Mouse (Mus musculus): ENCODE data around the gene Cel.
A peak's percentile ranks its signal among the peaks of the same experiment; 100 is the strongest.

The Cel gene

DNA sequence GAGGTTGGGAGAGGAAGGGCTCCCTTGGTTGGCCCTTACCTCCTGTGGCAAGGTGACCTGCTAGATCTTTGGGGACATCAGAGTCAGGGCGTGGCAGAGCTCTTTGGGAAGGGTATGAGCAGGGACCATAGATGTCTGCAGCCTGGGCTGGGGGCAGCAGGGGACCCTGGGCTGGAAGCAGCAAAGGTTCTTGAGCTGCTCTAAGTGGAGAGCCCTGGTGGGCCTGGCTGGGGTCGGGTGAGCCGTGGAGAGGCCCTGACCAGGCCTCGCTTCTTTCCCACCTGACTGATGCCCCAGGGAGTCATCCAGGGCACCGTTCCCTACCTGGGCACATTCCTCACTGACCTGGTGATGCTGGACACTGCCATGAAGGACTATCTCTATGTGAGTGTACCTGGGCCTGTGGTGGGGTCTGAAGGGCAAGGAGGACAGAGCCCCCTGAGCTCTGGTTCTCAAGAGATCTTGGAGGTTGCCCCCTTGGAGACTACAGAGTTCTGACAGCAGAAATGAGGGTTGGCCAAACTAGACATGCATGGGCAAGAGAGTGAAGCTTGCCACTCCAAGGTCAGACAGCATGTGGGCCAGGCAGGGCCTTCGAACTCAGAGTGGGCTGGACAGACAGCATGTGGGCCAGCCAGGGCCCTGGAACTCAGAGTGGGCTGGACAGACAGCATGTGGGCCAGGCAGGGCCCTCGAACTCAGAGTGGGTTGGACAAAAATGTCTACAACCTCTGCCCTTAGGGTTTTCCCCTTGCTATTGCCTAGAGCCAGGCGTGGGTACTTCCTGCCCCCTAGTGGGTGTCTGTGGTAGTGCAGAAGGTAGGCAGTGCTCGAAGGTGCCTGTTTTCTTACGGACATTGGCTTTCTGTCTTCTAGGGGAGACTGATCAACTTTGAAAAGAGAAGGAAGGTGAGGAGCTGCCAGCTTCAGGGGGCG lies 15.7 kb downstream of the Cel start:
- peak; percentile 98 for TF ChIP-seq CTCF (conservative IDR thresholded peaks at IDR 0.05; ENCODE audit: low read length)
- no peak for TF ChIP-seq POU5F1 (IDR thresholded peaks at IDR 0.05; ENCODE audit: borderline replicate concordance, low read length)
- no peak for TF ChIP-seq NANOG (IDR thresholded peaks at IDR 0.05; ENCODE audit: borderline replicate concordance, low read length)
- Histone ChIP-seq H3K4me1 (replicated peaks; ENCODE audit: low read depth, low read length) (peaks cover 38% of the 10 kb centered on the region), H3K9me3 (ENCODE audit: low read length) (no peaks in the 10 kb centered on the region), H3K4me3 (replicated peaks; ENCODE audit: low read length) (no peak overlapping the region), H3K27me3 (ENCODE audit: insufficient read depth, low read length) (no peaks in the 10 kb centered on the region), H3K36me3 (ENCODE audit: insufficient read depth, low read length) (peaks cover 96% of the 10 kb centered on the region)

DNA sequence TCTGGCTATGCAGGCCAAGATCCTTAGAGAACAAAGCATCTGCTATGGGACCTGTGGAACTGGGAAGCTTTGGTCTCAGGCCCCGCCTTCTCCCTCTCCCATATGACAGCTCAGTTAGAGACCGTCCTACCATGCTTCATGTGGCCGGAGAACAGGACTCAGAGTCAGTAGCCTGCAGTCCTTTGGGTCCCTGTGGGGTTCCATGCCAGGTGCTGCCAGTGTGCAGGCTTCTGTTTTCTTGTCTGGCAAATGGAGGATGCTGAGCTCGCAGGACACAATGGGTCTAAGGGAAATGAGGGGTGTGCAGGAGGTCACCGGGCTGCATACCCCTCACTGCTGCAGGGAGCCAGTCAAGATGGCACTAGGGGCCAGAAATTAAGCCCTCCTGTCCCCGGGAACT lies 16.6 kb downstream of the Cel start:
- peaks cover 44% of the 10 kb centered on the region for H3K4me1 ChIP-seq (replicated peaks; ENCODE audit: low read depth, low read length)
- H3K27me3 ChIP-seq (ENCODE audit: insufficient read depth, low read length): no peaks in the 10 kb centered on the region
- H3K36me3 ChIP-seq (ENCODE audit: insufficient read depth, low read length): peaks cover 94% of the 10 kb centered on the region
- no peak for TF ChIP-seq CTCF (conservative IDR thresholded peaks at IDR 0.05; ENCODE audit: low read length)
- H3K4me3 ChIP-seq (replicated peaks; ENCODE audit: low read length): no peak overlapping the region
- no peaks in the 10 kb centered on the region for H3K9me3 ChIP-seq (ENCODE audit: low read length)

DNA sequence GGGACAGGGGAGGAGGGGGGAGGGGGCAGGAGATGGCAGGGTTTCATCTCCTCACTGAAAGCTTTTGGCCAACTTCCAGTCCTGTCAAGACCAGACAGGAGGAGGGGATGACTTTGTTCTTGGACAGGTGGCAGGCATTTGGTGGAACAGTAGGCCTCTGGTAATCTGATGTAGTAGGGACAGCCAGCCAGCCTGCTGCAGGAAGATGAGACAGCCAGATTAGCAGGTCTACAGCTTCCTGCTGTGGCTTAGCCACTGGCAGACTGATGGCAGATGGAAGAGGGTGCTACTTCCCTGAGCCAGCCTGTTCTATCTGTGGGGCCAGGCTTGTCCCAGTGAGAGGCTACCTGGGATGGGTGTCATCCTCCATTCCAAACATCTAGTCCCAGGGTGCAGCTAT lies 17.2 kb downstream of the Cel start:
- Histone ChIP-seq H3K27me3 (ENCODE audit: insufficient read depth, low read length) (no peaks in the 10 kb centered on the region), H3K36me3 (ENCODE audit: insufficient read depth, low read length) (peaks cover 93% of the 10 kb centered on the region), H3K4me3 (replicated peaks; ENCODE audit: low read length) (no peak overlapping the region), H3K9me3 (ENCODE audit: low read length) (no peaks in the 10 kb centered on the region), H3K4me1 (replicated peaks; ENCODE audit: low read depth, low read length) (peaks cover 48% of the 10 kb centered on the region)
- TF ChIP-seq CTCF (conservative IDR thresholded peaks at IDR 0.05; ENCODE audit: low read length): no peak

DNA sequence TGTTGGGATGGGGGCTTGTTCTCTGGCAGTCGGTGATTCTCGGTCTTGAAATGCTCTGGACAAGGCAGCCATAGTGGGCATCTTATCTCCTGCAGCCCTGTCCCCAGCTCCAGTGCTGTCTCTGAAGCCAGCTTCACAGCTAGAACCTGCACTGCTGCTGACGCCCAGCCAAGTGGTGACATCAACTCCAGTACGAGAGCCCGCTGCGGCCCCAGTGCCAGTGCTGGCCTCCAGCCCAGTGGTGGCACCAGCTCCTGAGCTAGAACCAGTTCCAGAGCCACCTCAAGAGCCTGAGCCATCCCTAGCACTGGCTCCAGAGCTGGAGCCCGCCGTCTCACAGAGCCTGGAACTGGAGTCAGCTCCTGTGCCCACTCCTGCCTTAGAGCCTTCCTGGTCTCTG lies 19.3 kb downstream of the Cel start:
- H3K4me1 ChIP-seq (replicated peaks; ENCODE audit: low read depth, low read length): peaks cover 50% of the 10 kb centered on the region
- TF ChIP-seq NANOG (IDR thresholded peaks at IDR 0.05; ENCODE audit: borderline replicate concordance, low read length): no peak
- TF ChIP-seq CTCF (conservative IDR thresholded peaks at IDR 0.05; ENCODE audit: low read length): no peak
- no peak for TF ChIP-seq POU5F1 (IDR thresholded peaks at IDR 0.05; ENCODE audit: borderline replicate concordance, low read length)
- no peaks in the 10 kb centered on the region for H3K27me3 ChIP-seq (ENCODE audit: insufficient read depth, low read length)
- peaks cover 89% of the 10 kb centered on the region for H3K36me3 ChIP-seq (ENCODE audit: insufficient read depth, low read length)
- no peak overlapping the region for H3K4me3 ChIP-seq (replicated peaks; ENCODE audit: low read length)
- H3K9me3 ChIP-seq (ENCODE audit: low read length): no peaks in the 10 kb centered on the region

DNA sequence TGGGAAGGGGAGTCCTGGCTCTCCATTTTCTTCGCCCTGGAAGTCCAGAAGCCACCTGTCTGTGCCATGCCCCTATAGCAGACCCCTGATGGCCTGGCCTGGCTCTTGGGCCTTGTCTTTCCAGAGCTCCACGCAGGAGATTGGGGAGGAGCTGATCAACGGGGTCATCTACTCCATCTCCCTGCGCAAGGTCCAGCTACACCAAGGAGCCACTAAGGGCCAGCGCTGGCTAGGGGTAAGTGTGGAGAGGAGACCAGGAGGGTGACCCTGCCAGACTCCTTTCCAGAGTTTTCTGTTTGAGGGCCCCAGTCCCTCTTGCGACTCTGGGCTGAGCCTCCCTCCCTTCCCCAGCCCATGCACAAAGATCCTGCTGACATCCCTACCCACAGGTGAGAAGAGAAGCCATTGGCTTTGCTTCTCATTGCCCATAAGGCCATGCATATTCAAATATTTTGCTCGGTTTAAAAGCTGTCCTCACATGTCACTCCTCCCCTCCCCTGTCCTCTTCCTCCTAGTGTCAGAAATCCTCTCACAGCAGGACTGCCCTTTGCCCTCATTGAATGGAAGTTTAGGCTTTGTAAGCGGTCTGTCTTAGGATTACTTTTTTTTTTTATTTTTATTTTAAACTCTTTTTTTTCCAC lies 22.5 kb downstream of the Cel start:
- TF ChIP-seq CTCF (conservative IDR thresholded peaks at IDR 0.05; ENCODE audit: low read length) (no peak), NANOG (IDR thresholded peaks at IDR 0.05; ENCODE audit: borderline replicate concordance, low read length) (no peak), POU5F1 (IDR thresholded peaks at IDR 0.05; ENCODE audit: borderline replicate concordance, low read length) (no peak)
- peaks cover 52% of the 10 kb centered on the region for H3K4me1 ChIP-seq (replicated peaks; ENCODE audit: low read depth, low read length)
- no peak overlapping the region for H3K4me3 ChIP-seq (replicated peaks; ENCODE audit: low read length)
- no peaks in the 10 kb centered on the region for H3K27me3 ChIP-seq (ENCODE audit: insufficient read depth, low read length)
- H3K9me3 ChIP-seq (ENCODE audit: low read length): no peaks in the 10 kb centered on the region
- H3K36me3 ChIP-seq (ENCODE audit: insufficient read depth, low read length): peaks cover 76% of the 10 kb centered on the region

DNA sequence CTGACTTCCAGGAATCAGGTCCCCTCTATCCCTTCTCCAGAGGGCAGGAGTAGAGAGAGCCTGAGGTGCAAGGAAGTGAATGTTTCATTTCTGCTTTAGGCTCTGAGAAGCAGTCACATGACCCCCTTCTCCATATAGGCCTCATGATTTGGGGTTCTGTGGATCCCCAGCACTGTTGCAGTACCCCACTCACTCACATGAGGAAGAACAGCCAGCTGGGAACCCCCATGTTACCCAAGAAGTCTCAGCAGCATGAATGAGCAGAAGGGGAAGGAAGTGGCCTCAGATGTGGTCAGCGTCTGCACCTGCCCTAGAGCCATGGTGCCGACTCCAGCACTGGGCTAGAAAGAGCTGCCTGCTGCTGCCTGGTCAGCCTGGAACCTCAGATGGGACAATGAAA lies 23.3 kb downstream of the Cel start:
- Histone ChIP-seq H3K4me1 (replicated peaks; ENCODE audit: low read depth, low read length) (peaks cover 59% of the 10 kb centered on the region), H3K4me3 (replicated peaks; ENCODE audit: low read length) (no peak overlapping the region)
- TF ChIP-seq NANOG (IDR thresholded peaks at IDR 0.05; ENCODE audit: borderline replicate concordance, low read length) (no peak), CTCF (conservative IDR thresholded peaks at IDR 0.05; ENCODE audit: low read length) (no peak), POU5F1 (IDR thresholded peaks at IDR 0.05; ENCODE audit: borderline replicate concordance, low read length) (no peak)

DNA sequence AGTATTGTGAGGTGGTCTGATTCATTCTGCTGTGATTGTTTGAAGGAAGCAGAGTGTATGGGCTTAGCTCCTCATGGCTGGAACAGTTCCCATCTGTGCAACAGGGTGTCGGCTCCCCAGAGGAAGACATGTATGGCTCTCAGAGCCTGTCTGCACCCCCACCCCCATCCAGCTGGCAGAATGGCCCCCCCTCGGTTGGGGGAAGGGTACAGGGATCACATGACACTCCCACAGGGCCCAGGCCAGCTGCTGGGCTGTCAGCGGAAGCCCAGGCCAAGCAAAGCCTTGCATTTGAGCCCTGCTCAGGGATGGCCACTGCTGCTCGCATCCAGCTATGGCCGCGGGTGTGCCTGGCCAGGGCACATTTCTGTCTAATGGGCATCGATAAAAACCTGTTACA lies 24.0 kb downstream of the Cel start:
- H3K9me3 ChIP-seq (ENCODE audit: low read length): no peaks in the 10 kb centered on the region
- H3K4me3 ChIP-seq (replicated peaks; ENCODE audit: low read length): no peak overlapping the region
- TF ChIP-seq NANOG (IDR thresholded peaks at IDR 0.05; ENCODE audit: borderline replicate concordance, low read length): no peak
- TF ChIP-seq CTCF (conservative IDR thresholded peaks at IDR 0.05; ENCODE audit: low read length): no peak
- TF ChIP-seq POU5F1 (IDR thresholded peaks at IDR 0.05; ENCODE audit: borderline replicate concordance, low read length): no peak
- peaks cover 67% of the 10 kb centered on the region for H3K4me1 ChIP-seq (replicated peaks; ENCODE audit: low read depth, low read length)
- peaks cover 61% of the 10 kb centered on the region for H3K36me3 ChIP-seq (ENCODE audit: insufficient read depth, low read length)
- H3K27me3 ChIP-seq (ENCODE audit: insufficient read depth, low read length): no peaks in the 10 kb centered on the region

More for the DNA sequence above, 23.3 kb downstream of the Cel start:
- peaks cover 69% of the 10 kb centered on the region for H3K36me3 ChIP-seq (ENCODE audit: insufficient read depth, low read length)
- H3K27me3 ChIP-seq (ENCODE audit: insufficient read depth, low read length): no peaks in the 10 kb centered on the region
- H3K9me3 ChIP-seq (ENCODE audit: low read length): no peaks in the 10 kb centered on the region

DNA sequence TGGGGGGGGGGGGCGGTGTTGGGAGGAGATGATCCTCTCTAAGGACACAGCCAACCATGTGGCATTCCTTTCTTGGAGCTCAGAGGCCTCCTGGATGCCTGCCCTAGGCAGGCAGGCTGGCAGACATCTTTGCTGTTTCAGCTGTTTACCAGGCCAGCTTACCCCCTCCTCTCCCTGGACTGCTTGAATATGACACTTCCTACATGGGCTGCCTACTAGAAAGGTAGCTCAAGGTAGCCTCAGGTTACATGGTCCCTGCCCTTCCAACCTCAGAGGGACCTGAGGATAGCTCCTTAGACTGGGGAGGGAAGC lies 24.4 kb downstream of the Cel start:
- H3K36me3 ChIP-seq (ENCODE audit: insufficient read depth, low read length): peaks cover 57% of the 10 kb centered on the region
- H3K4me1 ChIP-seq (replicated peaks; ENCODE audit: low read depth, low read length): peaks cover 68% of the 10 kb centered on the region
- no peaks in the 10 kb centered on the region for H3K27me3 ChIP-seq (ENCODE audit: insufficient read depth, low read length)
- H3K4me3 ChIP-seq (replicated peaks; ENCODE audit: low read length): no peak overlapping the region
- no peaks in the 10 kb centered on the region for H3K9me3 ChIP-seq (ENCODE audit: low read length)
- TF ChIP-seq CTCF (conservative IDR thresholded peaks at IDR 0.05; ENCODE audit: low read length) (no peak), POU5F1 (IDR thresholded peaks at IDR 0.05; ENCODE audit: borderline replicate concordance, low read length) (no peak), NANOG (IDR thresholded peaks at IDR 0.05; ENCODE audit: borderline replicate concordance, low read length) (no peak)

Measured in E14TG2a.4 (cell line).